Mouse (Mus musculus) myocyte (in vitro differentiated cells): Measurements from ENCODE around the gene Gfra4.

Experiments
- CEBPB ChIP-seq: IDR thresholded peaks from 2 replicates; pipeline ENCODE4 v1.6.1; 2011; ENCODE audit warnings: mild to moderate bottlenecking, moderate library complexity; ENCODE audit not compliant: poor library complexity, insufficient read depth, severe bottlenecking
- E2F4 ChIP-seq: IDR thresholded peaks from one replicate; pipeline ENCODE4 v1.6.1; 2011; ENCODE audit warnings: mild to moderate bottlenecking, control low read depth, moderate library complexity; ENCODE audit not compliant: insufficient read depth
- MAX ChIP-seq: IDR thresholded peaks from one replicate; pipeline ENCODE4 v1.6.1; 2011; ENCODE audit warnings: low read depth, mild to moderate bottlenecking, control low read depth
- POLR2A ChIP-seq: IDR thresholded peaks from one replicate; pipeline ENCODE4 v1.6.1; 2011; ENCODE audit warnings: low read depth, mild to moderate bottlenecking, control low read depth, moderate library complexity; ENCODE audit not compliant: insufficient read length
- TCF12 ChIP-seq: IDR thresholded peaks from one replicate; pipeline ENCODE4 v1.6.1; 2011; ENCODE audit warnings: mild to moderate bottlenecking, control low read depth; ENCODE audit not compliant: poor library complexity, insufficient read depth, severe bottlenecking

DNA sequence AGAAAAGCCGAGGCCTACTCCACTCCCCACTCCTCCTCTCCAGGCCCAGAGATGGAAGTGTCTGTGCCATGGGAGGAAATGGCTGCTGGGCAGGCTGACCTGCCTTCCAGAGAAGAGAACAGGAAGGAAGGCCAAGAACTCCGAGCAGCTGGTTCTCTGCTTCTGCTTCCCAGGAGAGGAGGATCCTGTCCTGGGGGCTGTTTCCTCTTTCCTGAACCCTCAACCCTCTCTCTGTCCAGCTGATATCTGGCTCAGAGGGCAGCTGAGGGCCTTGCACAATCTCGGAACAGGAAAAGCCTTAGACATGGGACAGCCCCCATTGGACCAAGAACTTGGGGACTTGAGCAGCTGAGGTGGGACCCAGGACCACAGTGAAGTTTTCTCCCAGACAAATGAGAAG, 48.0 kb upstream of the Gfra4 start:
- TF ChIP-seq TCF12 (no peak), POLR2A (no peak), E2F4 (no peak), MAX (no peak), CEBPB (no peak)
